Comparison of ENCODE assay signal across 25 mouse cellular contexts in genomic region chr15:68389855-68390254, GRCm38 (mm10).
DNase-seq lines count a peak whose midpoint lies in the region; ATAC-seq lines count a peak whose summit lies in the region.
"Had no signal": no experiment of that assay in that cellular context is flagged by ENCODE, and none has a peak within 500 bp of the region (broad histone marks: within the 10 kb centered on the region; RNA-seq: fewer than 3 reads in every experiment).

No protein-coding gene starts in this region.

- H3K9me3 ChIP-seq in heart, embryonic 10.5 days: no peaks in the 10 kb centered on the region
- no peaks in the 10 kb centered on the region for H3K9me3 ChIP-seq in lung, embryonic 15.5 days
- H3K9me3 ChIP-seq: forebrain, embryonic 10.5 days; forebrain, embryonic 13.5 days; G1E; hindbrain, embryonic 10.5 days; hindbrain, embryonic 13.5 days had no signal

- peak; percentile 27 for DNase-seq in heart, embryonic 10.5 days (ENCODE audit: low spot score)
- no peak for DNase-seq in heart, adult 8-10 months (ENCODE audit: low spot score)
- DNase-seq in lung, postnatal 4 days: no peak
- DNase-seq in lung, postnatal 10 days: peak; percentile 23
- DNase-seq in lung, adult 18-20 months: no peak
- DNase-seq: adrenal gland, postnatal 10 days; adrenal gland, postnatal 36 days; B cell, adult 2 months; cerebellum, adult 18-20 months; cerebellum, adult 9-10 months; cerebellum, postnatal 14 days; gastrocnemius, postnatal 10 days; heart, adult 18-20 months; heart, postnatal 36 days had no signal

- H3K4me2 ChIP-seq in lung, embryonic 15.5 days: no peak overlapping the region
- H3K4me2 ChIP-seq: forebrain, embryonic 13.5 days; heart, embryonic 11.5 days; hindbrain, embryonic 13.5 days had no signal

- no peaks in the 10 kb centered on the region for H3K4me1 ChIP-seq in heart, embryonic 10.5 days
- no peaks in the 10 kb centered on the region for H3K4me1 ChIP-seq in lung, embryonic 15.5 days
- H3K4me1 ChIP-seq: forebrain, embryonic 10.5 days; forebrain, embryonic 13.5 days; hindbrain, embryonic 10.5 days; hindbrain, embryonic 13.5 days had no signal

- WGBS in heart, embryonic 10.5 days: 69% methylated on average over 5 of the region's 5 CpGs
- 52% methylated on average over 5 of the region's 5 CpGs for WGBS in lung, embryonic 15.5 days

- no peaks in the 10 kb centered on the region for H3K36me3 ChIP-seq in heart, embryonic 10.5 days
- H3K36me3 ChIP-seq in lung, embryonic 15.5 days: no peaks in the 10 kb centered on the region
- H3K36me3 ChIP-seq: forebrain, embryonic 10.5 days; G1E; hindbrain, embryonic 10.5 days; hindbrain, embryonic 13.5 days had no signal

- H3K4me3 ChIP-seq in heart, embryonic 10.5 days: no peak overlapping the region
- no peak overlapping the region for H3K4me3 ChIP-seq in lung, embryonic 15.5 days
- H3K4me3 ChIP-seq: forebrain, embryonic 10.5 days; forebrain, embryonic 13.5 days; hindbrain, embryonic 10.5 days; hindbrain, embryonic 13.5 days had no signal

- H3K27me3 ChIP-seq in heart, embryonic 10.5 days (ENCODE audit: insufficient read depth, poor library complexity, severe bottlenecking): no peaks in the 10 kb centered on the region
- no peaks in the 10 kb centered on the region for H3K27me3 ChIP-seq in lung, embryonic 15.5 days
- H3K27me3 ChIP-seq: CH12.LX; forebrain, embryonic 13.5 days; hindbrain, embryonic 13.5 days had no signal

- peak; percentile 67; the same call in 1 of the 2 replicates for ATAC-seq in lung, embryonic 15.5 days (ENCODE audit: borderline replicate concordance, extremely low read depth, low FRiP score, low TSS enrichment)
- ATAC-seq: forebrain, embryonic 13.5 days; forebrain, embryonic 16.5 days; hindbrain, embryonic 16.5 days; Patski had no signal

- no peak overlapping the region for H3K9ac ChIP-seq in lung, embryonic 15.5 days
- H3K9ac ChIP-seq: forebrain, embryonic 13.5 days; hindbrain, embryonic 13.5 days had no signal

- no peak overlapping the region for H3K27ac ChIP-seq in heart, embryonic 10.5 days
- H3K27ac ChIP-seq in lung, embryonic 15.5 days: no peak overlapping the region
- H3K27ac ChIP-seq: forebrain, embryonic 10.5 days; forebrain, embryonic 13.5 days; hindbrain, embryonic 10.5 days; hindbrain, embryonic 13.5 days had no signal

Comparison
In these comparisons a context has a peak if more than half of its experiments do, and no peak if none do; other contexts are left out.
1. DNase-seq: peak in heart, embryonic 10.5 days (single experiment) and lung, postnatal 10 days (single experiment); none in heart, adult 8-10 months (single experiment), lung, postnatal 4 days (0 of 2) and lung, adult 18-20 months (0 of 2).